In genomic region chr2:115822361-115822760, GRCm38 (mm10) we compare ENCODE assay signal across 19 mouse cellular contexts.
A peak's percentile ranks its signal among the peaks of the same experiment; 100 is the strongest.
DNase-seq lines count a peak whose midpoint lies in the region; ATAC-seq and TF ChIP-seq lines count a peak whose summit lies in the region.
"Had no signal": no experiment of that assay in that cellular context is flagged by ENCODE, and none has a peak within 500 bp of the region (broad histone marks: within the 10 kb centered on the region; RNA-seq: fewer than 3 reads in every experiment).

No protein-coding gene starts in this region.

- WGBS in olfactory bulb, adult 2 months = 47% methylated on average over 5 of the region's 5 CpGs
- WGBS in heart, embryonic 11.5 days (ENCODE audit: insufficient replicate concordance) = 86% methylated on average over 5 of the region's 5 CpGs

- H3K4me1 ChIP-seq in testis, adult 2 months (ENCODE audit: control insufficient read depth, insufficient read depth, low read length) = no peaks in the 10 kb centered on the region
- peaks cover 4% of the 10 kb centered on the region; the same call in 1 of the 2 replicates for H3K4me1 ChIP-seq in olfactory bulb, adult 2 months (ENCODE audit: control insufficient read depth, insufficient read depth, low read length)
- H3K4me1 ChIP-seq in heart, embryonic 11.5 days (ENCODE audit: control insufficient read depth, insufficient read depth, low read length) = no peaks in the 10 kb centered on the region
- H3K4me1 ChIP-seq: embryonic facial prominence, embryonic 13.5 days; limb, embryonic 12.5 days; liver, embryonic 15.5 days had no signal

- H3K9ac ChIP-seq in heart, embryonic 11.5 days (ENCODE audit: low read depth, low read length) = no peak overlapping the region
- H3K9ac ChIP-seq: embryonic facial prominence, embryonic 13.5 days; hindbrain, embryonic 14.5 days; limb, embryonic 12.5 days; liver, embryonic 15.5 days had no signal

- no peak for ATAC-seq in heart, embryonic 11.5 days (replicated peaks; ENCODE audit: insufficient number of reproducible peaks, low FRiP score, low TSS enrichment)
- ATAC-seq: intestine, embryonic 16.5 days had no signal

- no peaks in the 10 kb centered on the region for H3K36me3 ChIP-seq in testis, adult 2 months (ENCODE audit: control insufficient read depth, insufficient read depth, low read length)
- H3K36me3 ChIP-seq in heart, embryonic 11.5 days (ENCODE audit: control insufficient read depth, insufficient read depth, low read length) = no peaks in the 10 kb centered on the region
- H3K36me3 ChIP-seq: embryonic facial prominence, embryonic 13.5 days; G1E; limb, embryonic 12.5 days; liver, embryonic 15.5 days had no signal

- H3K4me2 ChIP-seq in heart, embryonic 11.5 days = no peak overlapping the region
- H3K4me2 ChIP-seq: embryonic facial prominence, embryonic 13.5 days; hindbrain, embryonic 14.5 days; limb, embryonic 12.5 days; liver, embryonic 15.5 days; midbrain, embryonic 11.5 days had no signal

- TF ChIP-seq CTCF in testis, adult 2 months (IDR thresholded peaks at IDR 0.05; ENCODE audit: control insufficient read depth, insufficient read depth, insufficient replicate concordance, low read depth, low read length) = no peak
- no peak for TF ChIP-seq CTCF in olfactory bulb, adult 2 months (IDR thresholded peaks at IDR 0.05; ENCODE audit: insufficient read depth, low read depth, low read length)

- H3K4me3 ChIP-seq in testis, adult 2 months (ENCODE audit: control insufficient read depth, low read depth, low read length) = peak overlapping the region; percentile 76
- H3K4me3 ChIP-seq in olfactory bulb, adult 2 months (ENCODE audit: insufficient read depth, low read depth, low read length) = no peak overlapping the region
- no peak overlapping the region for H3K4me3 ChIP-seq in heart, embryonic 11.5 days (ENCODE audit: low read depth, low read length)
- H3K4me3 ChIP-seq: embryonic facial prominence, embryonic 13.5 days; limb, embryonic 12.5 days; liver, embryonic 15.5 days had no signal

- no peak overlapping the region for H3K27ac ChIP-seq in testis, adult 2 months (ENCODE audit: control insufficient read depth, insufficient read depth, low read depth, low read length)
- H3K27ac ChIP-seq in olfactory bulb, adult 2 months (ENCODE audit: insufficient read depth, low read depth, low read length) = peak overlapping the region; percentile 50; the same call in 1 of the 2 replicates
- H3K27ac ChIP-seq in heart, embryonic 11.5 days (ENCODE audit: low read depth, low read length) = no peak overlapping the region
- H3K27ac ChIP-seq: embryonic facial prominence, embryonic 13.5 days; hindbrain, embryonic 14.5 days; kidney, postnatal 0 days; limb, embryonic 12.5 days; liver, embryonic 15.5 days had no signal

- H3K9me3 ChIP-seq in heart, embryonic 11.5 days (replicated peaks; ENCODE audit: control insufficient read depth, low read length) = no peaks in the 10 kb centered on the region
- H3K9me3 ChIP-seq: embryonic facial prominence, embryonic 13.5 days; G1E; limb, embryonic 12.5 days; liver, embryonic 15.5 days had no signal

- no peaks in the 10 kb centered on the region for H3K27me3 ChIP-seq in testis, adult 2 months (ENCODE audit: control insufficient read depth, insufficient read depth, low read length)
- no peaks in the 10 kb centered on the region for H3K27me3 ChIP-seq in heart, embryonic 11.5 days (ENCODE audit: control insufficient read depth, insufficient read depth, low read length)
- H3K27me3 ChIP-seq: embryonic facial prominence, embryonic 13.5 days; liver, embryonic 15.5 days had no signal

- DNase-seq in testis, postnatal 14 days (ENCODE audit: low spot score) = no peak
- peak; percentile 52 for DNase-seq in layer of hippocampus, adult 9-11 months
- no peak for DNase-seq in cerebellum, postnatal 4 days (ENCODE audit: low spot score in 2 of 2)
- no peak for DNase-seq in lung, postnatal 36 days
- DNase-seq: cerebellum, adult 18-20 months; heart, postnatal 10 days; lung, postnatal 14 days; thymus, postnatal 4 days had no signal

- no peak for TF ChIP-seq POLR2A in testis, adult 2 months (IDR thresholded peaks at IDR 0.05; ENCODE audit: control insufficient read depth, low read depth, low read length)
- TF ChIP-seq POLR2A in olfactory bulb, adult 2 months (IDR thresholded peaks at IDR 0.05; ENCODE audit: insufficient read depth, low read depth, low read length) = no peak
